Mouse (Mus musculus) small intestine, adult 2 months (tissue): ENCODE measurements around the gene Glce.

Source experiments
- CTCF ChIP-seq: fragments of 200-500 bp; IDR thresholded peaks from 2 replicates; pipeline ENCODE4 v1.5.1; 2012; ENCODE audit warnings: low read depth, mild to moderate bottlenecking, control low read depth, inconsistent platforms, low read length, moderate library complexity, mixed read lengths; ENCODE audit not compliant: insufficient replicate concordance, insufficient read length; ENCODE audit errors: extremely low read depth
- POLR2A ChIP-seq: fragments of 200-500 bp; IDR thresholded peaks from 2 replicates; pipeline ENCODE4 v1.6.1; 2012; ENCODE audit warnings: low read depth, mild to moderate bottlenecking, control low read depth, inconsistent platforms, low read length, moderate library complexity

- no peak for TF ChIP-seq POLR2A
- TF ChIP-seq CTCF = peak; percentile 49; the same call in 1 of the 2 replicates
Measured at GRCm38 (mm10) chr9:62050801-62051200, 71.7 kb downstream of the Glce start.
